Mouse (Mus musculus): Measurements from ENCODE around the gene Cdkn1c. TPM values are rescaled to one million over a fixed set of nuclear protein-coding genes. Genes with fewer than 3 reads are reported as not detected.

Cdkn1c gene
- polyA plus RNA-seq, 1 experiment from 2014 or later, result 675 TPM

GRCm38 (mm10) chr7:143444955-143445648 lies 15.7 kb downstream of the Cdkn1c start:
- Histone ChIP-seq H3K9ac (replicated peaks; ENCODE audit: low read length) (peak overlapping the region; percentile 45), H3K36me3 (ENCODE audit: insufficient read depth, low read length) (no peaks in the 10 kb centered on the region), H3K9me3 (ENCODE audit: low read length) (no peaks in the 10 kb centered on the region), H3K4me2 (replicated peaks; ENCODE audit: low read depth, low read length) (peak overlapping the region; percentile 67), H3K27ac (ENCODE audit: low read length) (no peak overlapping the region), H3K4me3 (ENCODE audit: low read length) (peak overlapping the region; percentile 42), H3K27me3 (ENCODE audit: insufficient read depth, low read length) (peaks cover 35% of the 10 kb centered on the region), H3K4me1 (ENCODE audit: insufficient read depth, low read length) (peaks cover 20% of the 10 kb centered on the region)
- 2% methylated on average over 55 of the region's 55 CpGs for WGBS
- peak; percentile 21; the same call in 1 of the 2 replicates for ATAC-seq (ENCODE audit: low FRiP score, low TSS enrichment)

- 41% methylated on average over 8 of the region's 8 CpGs for WGBS
- peaks cover 20% of the 10 kb centered on the region for H3K4me1 ChIP-seq (ENCODE audit: insufficient read depth, low read length)
- peaks cover 35% of the 10 kb centered on the region for H3K27me3 ChIP-seq (ENCODE audit: insufficient read depth, low read length)
- H3K27ac ChIP-seq (ENCODE audit: low read length), result no peak overlapping the region
- ATAC-seq (ENCODE audit: low FRiP score, low TSS enrichment), result no peak
- no peaks in the 10 kb centered on the region for H3K36me3 ChIP-seq (ENCODE audit: insufficient read depth, low read length)
- no peaks in the 10 kb centered on the region for H3K9me3 ChIP-seq (ENCODE audit: low read length)
- no peak overlapping the region for H3K9ac ChIP-seq (replicated peaks; ENCODE audit: low read length)
- peak overlapping the region; percentile 67; the same call in 1 of the 2 replicates for H3K4me2 ChIP-seq (replicated peaks; ENCODE audit: low read depth, low read length)
- H3K4me3 ChIP-seq (ENCODE audit: low read length), result no peak overlapping the region
Observed at GRCm38 (mm10) chr7:143444580-143444954, 16.3 kb downstream of the Cdkn1c start.

GRCm38 (mm10) chr7:143438965-143439364 lies 21.9 kb downstream of the Cdkn1c start:
- H3K4me2 ChIP-seq (replicated peaks; ENCODE audit: low read depth, low read length), result no peak overlapping the region
- no peaks in the 10 kb centered on the region for H3K9me3 ChIP-seq (ENCODE audit: low read length)
- peaks cover 10% of the 10 kb centered on the region; the same call in 1 of the 2 replicates for H3K27me3 ChIP-seq (ENCODE audit: insufficient read depth, low read length)
- 68% methylated on average over 1 of the region's 1 CpGs for whole genome bisulfite sequencing
- H3K4me3 ChIP-seq (ENCODE audit: low read length), result no peak overlapping the region
- no peak overlapping the region for H3K27ac ChIP-seq (ENCODE audit: low read length)
- H3K4me1 ChIP-seq (ENCODE audit: insufficient read depth, low read length), result 0 out of 2 replicates have a peak, but pooled peaks cover 5% of the 10 kb centered on the region
- no peak overlapping the region for H3K9ac ChIP-seq (replicated peaks; ENCODE audit: low read length)
- H3K36me3 ChIP-seq (ENCODE audit: insufficient read depth, low read length), result no peaks in the 10 kb centered on the region
- no peak for ATAC-seq (ENCODE audit: low FRiP score, low TSS enrichment)

- Histone ChIP-seq H3K36me3 (ENCODE audit: insufficient read depth, low read length) (no peaks in the 10 kb centered on the region), H3K4me3 (ENCODE audit: low read length) (peak overlapping the region; percentile 56), H3K9me3 (ENCODE audit: low read length) (no peaks in the 10 kb centered on the region), H3K27me3 (ENCODE audit: insufficient read depth, low read length) (peaks cover 4% of the 10 kb centered on the region; the same call in 1 of the 2 replicates), H3K4me2 (replicated peaks; ENCODE audit: low read depth, low read length) (peak overlapping the region; percentile 96), H3K27ac (ENCODE audit: low read length) (no peak overlapping the region; the same call in 1 of the 2 replicates), H3K4me1 (ENCODE audit: insufficient read depth, low read length) (0 out of 2 replicates have a peak, but pooled peaks cover 5% of the 10 kb centered on the region), H3K9ac (replicated peaks; ENCODE audit: low read length) (peak overlapping the region; percentile 87)
- 1% methylated on average over 55 of the region's 63 CpGs for WGBS
- peak; percentile 49; the same call in 1 of the 2 replicates for ATAC-seq (ENCODE audit: low FRiP score, low TSS enrichment)
Observed at GRCm38 (mm10) chr7:143437894-143438581, 22.8 kb downstream of the Cdkn1c start.

GRCm38 (mm10) chr7:143437231-143437893 lies 23.5 kb downstream of the Cdkn1c start:
- Histone ChIP-seq H3K27me3 (ENCODE audit: insufficient read depth, low read length) (peaks cover under 1% of the 10 kb centered on the region; the same call in 1 of the 2 replicates), H3K4me1 (ENCODE audit: insufficient read depth, low read length) (0 out of 2 replicates have a peak, but pooled peaks cover 5% of the 10 kb centered on the region), H3K4me3 (ENCODE audit: low read length) (peak overlapping the region; percentile 56), H3K9ac (replicated peaks; ENCODE audit: low read length) (peak overlapping the region; percentile 87), H3K4me2 (replicated peaks; ENCODE audit: low read depth, low read length) (peak overlapping the region; percentile 96), H3K36me3 (ENCODE audit: insufficient read depth, low read length) (no peaks in the 10 kb centered on the region), H3K27ac (ENCODE audit: low read length) (no peak overlapping the region; the same call in 1 of the 2 replicates), H3K9me3 (ENCODE audit: low read length) (no peaks in the 10 kb centered on the region)
- peak; percentile 60 for ATAC-seq (ENCODE audit: low FRiP score, low TSS enrichment)
- WGBS, result 23% methylated on average over 15 of the region's 18 CpGs

DNA sequence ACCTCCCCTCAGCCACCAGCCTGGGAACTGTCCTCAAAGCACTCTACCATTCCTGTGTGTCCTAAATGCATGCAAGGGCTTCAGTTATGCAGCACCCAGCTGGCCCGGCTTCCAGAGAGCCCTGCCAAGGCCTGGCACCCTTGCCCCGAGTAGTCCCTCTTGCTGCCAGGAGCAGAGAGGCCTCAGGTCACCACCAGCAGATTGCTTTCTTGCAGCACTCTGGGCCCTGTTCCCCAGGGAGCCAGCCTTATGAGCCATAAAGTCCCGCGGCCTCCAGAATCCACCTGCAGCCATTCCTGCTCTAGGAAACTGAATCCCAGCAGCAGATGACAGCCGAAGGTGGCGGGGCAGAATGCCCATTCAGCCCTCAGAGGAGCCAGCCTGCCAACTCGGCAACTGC lies 27.5 kb downstream of the Cdkn1c start:
- H3K9me3 ChIP-seq (ENCODE audit: low read length), result no peaks in the 10 kb centered on the region
- H3K9ac ChIP-seq (replicated peaks; ENCODE audit: low read length), result no peak overlapping the region
- no peaks in the 10 kb centered on the region for H3K27me3 ChIP-seq (ENCODE audit: insufficient read depth, low read length)
- H3K36me3 ChIP-seq (ENCODE audit: insufficient read depth, low read length), result no peaks in the 10 kb centered on the region
- H3K27ac ChIP-seq (ENCODE audit: low read length), result no peak overlapping the region
- H3K4me2 ChIP-seq (replicated peaks; ENCODE audit: low read depth, low read length), result no peak overlapping the region
- H3K4me1 ChIP-seq (ENCODE audit: insufficient read depth, low read length), result peaks cover 4% of the 10 kb centered on the region; the same call in 1 of the 2 replicates
- 41% methylated on average over 7 of the region's 7 CpGs for WGBS
- no peak for ATAC-seq (ENCODE audit: low FRiP score, low TSS enrichment)
- H3K4me3 ChIP-seq (ENCODE audit: low read length), result no peak overlapping the region

DNA sequence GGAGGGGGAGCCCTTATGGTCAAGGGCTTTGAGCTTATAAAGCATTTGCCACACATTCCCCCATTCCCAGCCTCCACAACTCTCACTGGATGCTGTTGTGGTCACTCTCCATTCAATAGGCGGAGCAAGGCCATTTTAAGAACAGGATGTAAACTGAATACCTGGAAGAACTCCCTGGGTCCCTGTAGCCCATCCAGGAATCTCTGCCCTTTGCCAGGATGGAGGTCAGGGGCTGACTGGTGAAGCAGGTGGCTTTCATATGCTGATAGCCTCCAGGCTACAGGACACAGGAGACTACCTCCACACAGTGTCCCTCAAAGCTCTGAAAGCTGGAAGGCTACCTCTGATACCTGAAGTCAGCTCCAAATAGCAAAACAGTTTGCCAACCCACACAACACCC lies 28.2 kb downstream of the Cdkn1c start:
- WGBS, result 77% methylated on average over 1 of the region's 1 CpGs
- no peaks in the 10 kb centered on the region for H3K36me3 ChIP-seq (ENCODE audit: insufficient read depth, low read length)
- H3K4me1 ChIP-seq (ENCODE audit: insufficient read depth, low read length), result peaks cover 4% of the 10 kb centered on the region; the same call in 1 of the 2 replicates
- H3K4me3 ChIP-seq (ENCODE audit: low read length), result no peak overlapping the region
- H3K27me3 ChIP-seq (ENCODE audit: insufficient read depth, low read length), result no peaks in the 10 kb centered on the region
- no peak overlapping the region for H3K4me2 ChIP-seq (replicated peaks; ENCODE audit: low read depth, low read length)
- H3K9ac ChIP-seq (replicated peaks; ENCODE audit: low read length), result no peak overlapping the region
- no peaks in the 10 kb centered on the region for H3K9me3 ChIP-seq (ENCODE audit: low read length)
- ATAC-seq (ENCODE audit: low FRiP score, low TSS enrichment), result no peak
- H3K27ac ChIP-seq (ENCODE audit: low read length), result no peak overlapping the region

DNA sequence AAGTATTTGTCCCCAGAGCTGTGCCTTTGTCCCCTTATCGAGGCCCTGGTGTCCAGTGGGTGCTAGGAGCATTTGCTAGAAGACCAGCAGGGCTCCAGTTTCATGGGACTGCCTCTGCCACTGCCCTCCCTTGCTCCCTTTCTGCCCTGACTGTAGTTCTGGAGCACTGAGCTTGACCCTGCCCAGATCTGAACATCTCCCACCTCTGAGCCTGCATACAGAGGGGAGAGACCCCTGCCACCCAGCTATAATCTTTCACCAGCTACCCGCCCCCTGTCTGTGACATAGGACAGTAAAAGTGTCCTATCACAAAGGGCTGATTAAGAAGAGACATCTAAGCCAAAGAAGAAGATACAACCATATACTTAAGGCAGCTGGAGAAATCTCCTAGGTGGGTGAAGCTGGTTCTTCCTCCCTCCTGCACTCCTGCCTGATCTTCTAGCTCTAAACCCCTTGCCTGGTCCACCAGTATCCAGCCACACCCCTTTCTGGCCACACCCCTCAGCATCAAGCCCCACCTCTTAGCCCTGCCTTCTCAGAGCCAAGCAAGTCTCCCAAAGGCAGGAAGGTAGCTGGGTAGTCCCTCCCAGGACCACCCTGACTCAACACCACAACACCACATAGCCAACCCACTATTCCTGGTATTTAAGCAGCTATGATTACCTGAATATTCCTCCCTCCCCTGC lies 31.9 kb downstream of the Cdkn1c start:
- no peak overlapping the region for H3K9ac ChIP-seq (replicated peaks; ENCODE audit: low read length)
- H3K27me3 ChIP-seq (ENCODE audit: insufficient read depth, low read length), result no peaks in the 10 kb centered on the region
- H3K4me3 ChIP-seq (ENCODE audit: low read length), result no peak overlapping the region
- ATAC-seq (ENCODE audit: low FRiP score, low TSS enrichment), result 0 out of 2 replicates have a peak, but pooled peaks have one; percentile 8
- 48% methylated on average over 2 of the region's 2 CpGs for WGBS
- no peaks in the 10 kb centered on the region for H3K9me3 ChIP-seq (ENCODE audit: low read length)
- H3K4me2 ChIP-seq (replicated peaks; ENCODE audit: low read depth, low read length), result no peak overlapping the region
- peaks cover 4% of the 10 kb centered on the region; the same call in 1 of the 2 replicates for H3K4me1 ChIP-seq (ENCODE audit: insufficient read depth, low read length)
- no peak overlapping the region for H3K27ac ChIP-seq (ENCODE audit: low read length)
- H3K36me3 ChIP-seq (ENCODE audit: insufficient read depth, low read length), result no peaks in the 10 kb centered on the region

DNA sequence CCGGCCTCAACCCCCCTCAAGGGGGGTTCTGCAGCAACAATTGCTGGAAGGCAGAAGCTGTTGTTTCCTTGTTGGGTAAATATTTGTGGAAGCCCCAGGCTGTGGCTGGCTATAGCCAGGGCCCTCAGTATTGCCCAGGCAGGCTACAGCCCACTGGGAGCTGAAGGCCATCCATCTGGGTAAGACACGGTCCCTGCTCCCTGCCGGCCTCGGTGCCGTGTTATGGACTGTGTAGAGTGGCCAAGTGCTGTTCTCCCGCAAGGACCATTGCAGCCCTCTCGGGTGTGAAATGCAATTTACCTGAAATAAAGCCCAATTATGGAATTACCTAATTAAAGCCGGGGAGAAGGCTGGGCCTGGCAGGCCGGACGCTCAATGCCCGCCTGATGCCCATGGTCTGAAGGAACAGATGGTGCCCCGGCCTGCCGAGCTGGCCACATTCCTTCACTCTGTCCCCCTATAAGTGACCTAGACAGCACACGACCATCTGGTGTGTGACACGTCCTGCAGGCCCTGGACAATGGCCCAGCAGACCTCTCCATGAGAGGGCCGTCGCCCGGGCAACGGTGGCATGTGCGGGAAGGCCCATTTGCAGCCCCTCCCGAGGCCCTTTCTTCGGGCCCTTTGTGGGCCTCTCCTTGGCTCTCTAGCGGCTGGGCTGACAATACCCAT lies 32.6 kb downstream of the Cdkn1c start:
- H3K9me3 ChIP-seq (ENCODE audit: low read length), result no peaks in the 10 kb centered on the region
- no peaks in the 10 kb centered on the region for H3K36me3 ChIP-seq (ENCODE audit: insufficient read depth, low read length)
- no peak overlapping the region for H3K9ac ChIP-seq (replicated peaks; ENCODE audit: low read length)
- H3K4me2 ChIP-seq (replicated peaks; ENCODE audit: low read depth, low read length), result no peak overlapping the region
- H3K27me3 ChIP-seq (ENCODE audit: insufficient read depth, low read length), result no peaks in the 10 kb centered on the region
- H3K27ac ChIP-seq (ENCODE audit: low read length), result no peak overlapping the region
- WGBS, result 50% methylated on average over 23 of the region's 23 CpGs
- no peak overlapping the region for H3K4me3 ChIP-seq (ENCODE audit: low read length)
- peak; percentile 35; the same call in 1 of the 2 replicates for ATAC-seq (ENCODE audit: low FRiP score, low TSS enrichment)
- peaks cover 4% of the 10 kb centered on the region; the same call in 1 of the 2 replicates for H3K4me1 ChIP-seq (ENCODE audit: insufficient read depth, low read length)
